Mouse (Mus musculus) stomach, postnatal 0 days (tissue): ENCODE results near the gene N4bp2. TPM values are rescaled to one million over a fixed set of nuclear protein-coding genes. Genes with fewer than 3 reads are reported as not detected.
"Not testable (repeated sequence)": the region's sequence is repeated elsewhere in the genome, so short reads cannot be mapped to it uniquely, and the experiment has no call there.

Experiments
- ATAC-seq: fragments of 200-750 bp; cut with Nextera tagmentation; 2 replicates; pipeline ENCODE4 v1.8.0; 2017; ENCODE audit not compliant: low FRiP score, low TSS enrichment
- DNase-seq: peaks from one replicate; pipeline ENCODE4 v3.0.0-alpha.2; 2016; ENCODE audit warnings: low spot score
- H3K27ac ChIP-seq: fragments of 300-500 bp; sonication (generic); replicated peaks from 2 replicates; pipeline ENCODE4 v1.5.1; 2014; ENCODE audit warnings: mild to moderate bottlenecking, control low read depth
- H3K27me3 ChIP-seq: fragments of 300-500 bp; sonication (generic); 2 replicates; pipeline ENCODE4 v1.6.1; 2014; ENCODE audit warnings: low read length; ENCODE audit not compliant: control insufficient read depth, insufficient read depth
- H3K36me3 ChIP-seq: fragments of 300-500 bp; sonication (generic); 2 replicates; pipeline ENCODE4 v1.6.1; 2014; ENCODE audit warnings: low read length, mixed read lengths; ENCODE audit not compliant: control insufficient read depth, insufficient read depth
- H3K4me1 ChIP-seq: fragments of 300-500 bp; sonication (generic); replicated peaks from 2 replicates; pipeline ENCODE4 v1.6.1; 2014; ENCODE audit warnings: antibody characterized with exemption; ENCODE audit not compliant: control insufficient read depth, insufficient read depth
- H3K4me2 ChIP-seq: fragments of 300-500 bp; sonication (generic); replicated peaks from 2 replicates; pipeline ENCODE4 v1.6.1; 2014; ENCODE audit warnings: low read depth, mild to moderate bottlenecking, control low read depth, moderate library complexity
- H3K4me3 ChIP-seq: fragments of 300-500 bp; sonication (generic); 2 replicates; pipeline ENCODE4 v1.5.1; 2014; ENCODE audit warnings: low read depth, low read length, control low read depth
- H3K9ac ChIP-seq: fragments of 300-500 bp; sonication (generic); 2 replicates; pipeline ENCODE4 v1.6.1; 2014; ENCODE audit warnings: mild to moderate bottlenecking, low read length, control low read depth, mixed read lengths
- H3K9me3 ChIP-seq: fragments of 300-500 bp; sonication (generic); 2 replicates; pipeline ENCODE4 v1.6.1; 2016; ENCODE audit warnings: low read length; ENCODE audit not compliant: control insufficient read depth
- CTCF ChIP-seq: IDR thresholded peaks from 2 replicates; pipeline ENCODE4 v1.5.1; 2016; ENCODE audit warnings: antibody characterized with exemption, low read depth, mild to moderate bottlenecking, moderate library complexity
- EP300 ChIP-seq: optimal IDR thresholded peaks from 2 replicates; pipeline ENCODE3; 2016; ENCODE audit warnings: antibody characterized with exemption
- WGBS: fragments of 180-500 bp; shearing (Covaris S2); extraction: QIAGEN DNeasy Blood & Tissue Kit; methylation state at CpG from one replicate; pipeline ENCODE4 v1.1.7; 2014; 5-methylcytosine and 5-hydroxymethylcytosine counted together
- polyA plus RNA-seq: library from polyadenylated mRNA; unstranded; fragments of >200 nt; fragmentation: Nextera tagmentation; extraction: Ambion mirVana; gene quantifications from 2 replicates; pipeline ENCODE4 v1.2.1, GENCODE M21; 2015

N4bp2 gene
- polyA plus RNA-seq, 1 experiment from 2014 or later: 6.0 TPM

- peak overlapping the region; percentile 68 for H3K4me2 ChIP-seq
- H3K27ac ChIP-seq: peak overlapping the region; percentile 63; the same call in 1 of the 2 replicates
- no peak for TF ChIP-seq CTCF
- no peak for TF ChIP-seq EP300
- no peaks in the 10 kb centered on the region for H3K9me3 ChIP-seq
- WGBS: 33% methylated on average over 5 of the region's 5 CpGs
- peak overlapping the region; percentile 38; the same call in 1 of the 2 replicates for H3K9ac ChIP-seq
- peak overlapping the region; percentile 82; the same call in 1 of the 2 replicates for H3K4me3 ChIP-seq
- H3K36me3 ChIP-seq: no peaks in the 10 kb centered on the region
- H3K4me1 ChIP-seq: no peaks in the 10 kb centered on the region
- ATAC-seq (no peak), DNase-seq (no peak)
- no peaks in the 10 kb centered on the region for H3K27me3 ChIP-seq
Observed at GRCm38 (mm10) chr5:65765635-65765911, 2.3 kb downstream of the N4bp2 start.

GRCm38 (mm10) chr5:65768007-65768406, 4.7 kb downstream of the N4bp2 start:
- 82% methylated on average over 5 of the region's 5 CpGs for WGBS
- no peak for ATAC-seq
- no peaks in the 10 kb centered on the region for H3K27me3 ChIP-seq
- H3K4me1 ChIP-seq: no peaks in the 10 kb centered on the region
- no peaks in the 10 kb centered on the region for H3K36me3 ChIP-seq
- no peak overlapping the region for H3K4me2 ChIP-seq
- H3K9me3 ChIP-seq: no peaks in the 10 kb centered on the region
- no peak overlapping the region for H3K27ac ChIP-seq
- H3K4me3 ChIP-seq: no peak overlapping the region
- H3K9ac ChIP-seq: no peak overlapping the region
- TF ChIP-seq CTCF: no peak
- TF ChIP-seq EP300: no peak
- DNase-seq: no peak

- H3K36me3 ChIP-seq: no peaks in the 10 kb centered on the region
- DNase-seq (no peak), ATAC-seq (no peak)
- no peaks in the 10 kb centered on the region for H3K27me3 ChIP-seq
- no peak for TF ChIP-seq CTCF
- no peak for TF ChIP-seq EP300
- WGBS: 91% methylated on average over 7 of the region's 7 CpGs
- H3K4me2 ChIP-seq: no peak overlapping the region
- no peak overlapping the region for H3K4me3 ChIP-seq
- H3K27ac ChIP-seq: peak overlapping the region; percentile 36; the same call in 1 of the 2 replicates
- no peaks in the 10 kb centered on the region for H3K9me3 ChIP-seq
- no peaks in the 10 kb centered on the region for H3K4me1 ChIP-seq
- H3K9ac ChIP-seq: no peak overlapping the region
Observed at GRCm38 (mm10) chr5:65770065-65770464, 6.7 kb downstream of the N4bp2 start.

- Histone ChIP-seq H3K4me3 (no peak overlapping the region), H3K27me3 (no peaks in the 10 kb centered on the region), H3K4me2 (no peak overlapping the region), H3K4me1 (no peaks in the 10 kb centered on the region), H3K27ac (peak overlapping the region; percentile 36; the same call in 1 of the 2 replicates), H3K36me3 (no peaks in the 10 kb centered on the region), H3K9ac (no peak overlapping the region), H3K9me3 (no peaks in the 10 kb centered on the region)
- WGBS: 58% methylated on average over 4 of the region's 4 CpGs
- DNase-seq (no peak), ATAC-seq (no peak)
- TF ChIP-seq CTCF: no peak
- no peak for TF ChIP-seq EP300
Observed at GRCm38 (mm10) chr5:65770493-65770892, 7.2 kb downstream of the N4bp2 start.

- not testable (repeated sequence) for H3K27me3 ChIP-seq, H3K9me3 ChIP-seq, DNase-seq, ATAC-seq, H3K4me3 ChIP-seq, H3K4me2 ChIP-seq, H3K36me3 ChIP-seq, H3K27ac ChIP-seq, H3K4me1 ChIP-seq, H3K9ac ChIP-seq
- 100% methylated on average over 3 of the region's 3 CpGs for WGBS
Observed at GRCm38 (mm10) chr5:65773957-65774356, 10.6 kb downstream of the N4bp2 start.

- Histone ChIP-seq H3K36me3 (0 out of 2 replicates have a peak, but pooled peaks cover 2% of the 10 kb centered on the region), H3K9me3 (no peaks in the 10 kb centered on the region), H3K4me1 (no peaks in the 10 kb centered on the region), H3K4me2 (no peak overlapping the region), H3K27me3 (no peaks in the 10 kb centered on the region), H3K4me3 (no peak overlapping the region), H3K27ac (no peak overlapping the region), H3K9ac (no peak overlapping the region)
- DNase-seq: no peak
- TF ChIP-seq CTCF (no peak), EP300 (no peak)
- 82% methylated on average over 4 of the region's 4 CpGs for WGBS
- no peak for ATAC-seq
Observed at GRCm38 (mm10) chr5:65776166-65776565, 12.8 kb downstream of the N4bp2 start.
